Mouse (Mus musculus) urinary bladder, adult 2 months (tissue): ENCODE data around the gene Lrp1. TPM values are rescaled to one million over a fixed set of nuclear protein-coding genes. Genes with fewer than 3 reads are reported as not detected.

Experiments used
- DNase-seq: peaks from one replicate; pipeline ENCODE4 v3.0.0; 2022; ENCODE audit warnings: low spot score
- polyA plus RNA-seq: library from polyadenylated mRNA; depleted of rRNA; stranded (reverse); fragments of >200 nt; gene quantifications from 2 replicates; pipeline ENCODE4 v1.2.3, GENCODE M21; 2012; rRNA removed

Gene Lrp1
- polyA plus RNA-seq, 1 experiment: 242 TPM

DNA sequence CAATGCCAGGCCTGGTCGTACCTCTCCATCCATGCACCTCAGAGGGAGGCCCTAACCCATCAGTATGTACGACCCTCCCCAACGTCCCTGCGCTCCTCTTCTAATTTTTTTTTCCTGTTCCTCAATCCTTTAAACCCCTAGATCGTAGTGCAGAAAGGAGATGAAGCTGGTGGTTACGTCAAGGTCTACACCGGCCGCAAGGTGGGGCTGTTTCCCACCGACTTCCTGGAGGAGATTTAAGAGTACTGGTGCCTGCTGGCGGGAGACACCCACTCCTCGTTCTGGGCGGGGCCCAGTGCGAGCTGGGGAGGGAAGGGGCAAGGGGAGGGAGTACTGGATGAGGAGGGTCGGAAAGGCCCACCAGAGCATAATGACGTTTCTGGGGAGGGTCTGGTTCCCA lies 112.7 kb downstream of the Lrp1 start:
- no peak for DNase-seq

DNA sequence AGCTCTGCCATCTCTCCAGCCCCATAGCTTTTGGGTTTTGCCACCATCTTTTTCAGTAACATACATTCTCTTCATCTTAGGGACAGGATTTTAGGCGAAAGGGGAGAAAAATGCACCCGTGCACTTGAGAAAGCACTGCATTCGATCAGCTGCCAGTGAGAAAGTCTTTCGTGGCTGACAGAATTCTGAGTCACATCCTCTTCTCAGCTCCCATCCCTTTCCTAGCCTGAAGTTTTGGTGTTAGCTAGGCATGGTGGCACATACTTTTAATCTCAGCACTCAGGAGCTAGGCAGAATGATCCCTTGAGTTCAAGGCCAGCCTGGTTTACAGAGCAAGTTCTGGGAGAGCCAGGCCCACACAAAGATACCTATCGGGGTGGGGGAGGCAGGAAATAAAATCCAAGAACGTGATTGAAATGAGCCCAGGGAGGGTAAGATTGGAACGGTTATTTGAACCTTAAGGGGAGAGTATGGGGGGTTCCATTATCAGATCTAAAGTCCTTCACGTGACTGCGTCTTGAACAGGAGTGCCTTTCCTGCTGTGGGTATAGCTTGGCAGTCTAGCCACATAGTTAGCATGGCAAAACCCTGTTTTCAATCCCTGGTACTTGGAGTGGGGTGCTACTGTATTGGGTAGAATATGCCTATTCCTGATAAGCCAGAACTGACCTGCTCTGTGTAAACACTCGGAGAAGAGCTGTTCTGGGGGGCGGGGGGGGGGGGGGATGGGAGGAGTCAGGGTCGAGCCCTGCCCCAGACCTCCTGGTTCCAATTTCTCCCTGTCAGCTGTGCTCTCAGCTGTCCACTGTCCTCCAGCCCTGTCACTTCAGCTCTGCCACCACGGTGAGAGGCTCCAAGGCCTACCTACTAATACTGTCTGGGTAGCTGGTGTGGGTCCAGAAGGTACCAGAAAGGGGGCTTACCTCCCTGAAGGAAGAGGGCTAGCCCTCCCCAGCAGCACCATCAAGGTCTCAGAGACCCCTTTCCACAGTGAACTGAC lies 119.8 kb downstream of the Lrp1 start, which contains the start of gene Stac3:
Gene Stac3 (plus strand): TSS at position 793 of the 1,000 bp plus-strand sequence.
- no peak for DNase-seq

- DNase-seq: no peak
Measured at GRCm38 (mm10) chr10:127500042-127500441, 120.9 kb downstream of the Lrp1 start.

GRCm38 (mm10) chr10:127499516-127499915 lies 121.4 kb downstream of the Lrp1 start:
- DNase-seq: no peak

DNA sequence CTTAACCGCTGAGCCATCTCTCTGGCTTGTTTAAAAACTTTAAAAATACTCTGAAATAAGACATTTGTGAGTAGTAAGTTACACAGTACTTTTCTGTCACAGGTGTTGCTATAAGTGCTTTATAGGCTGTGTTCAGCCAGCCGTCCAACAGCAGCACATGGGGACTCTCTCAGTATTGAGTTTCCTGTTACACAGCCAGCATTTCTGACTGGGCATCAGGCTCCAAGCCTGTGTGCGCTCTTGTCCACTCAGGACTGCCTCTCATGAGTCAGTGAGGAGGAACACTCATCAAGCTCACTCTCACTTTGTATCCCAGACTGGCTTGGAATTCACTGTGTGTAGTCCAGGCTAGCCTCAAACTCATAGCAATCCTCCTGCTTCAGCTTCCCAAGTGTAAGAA lies 124.8 kb downstream of the Lrp1 start:
- no peak for DNase-seq

GRCm38 (mm10) chr10:127492118-127492517 lies 128.8 kb downstream of the Lrp1 start:
- no peak for DNase-seq

- no peak for DNase-seq
Measured at GRCm38 (mm10) chr10:127491128-127491512, 129.8 kb downstream of the Lrp1 start.

DNA sequence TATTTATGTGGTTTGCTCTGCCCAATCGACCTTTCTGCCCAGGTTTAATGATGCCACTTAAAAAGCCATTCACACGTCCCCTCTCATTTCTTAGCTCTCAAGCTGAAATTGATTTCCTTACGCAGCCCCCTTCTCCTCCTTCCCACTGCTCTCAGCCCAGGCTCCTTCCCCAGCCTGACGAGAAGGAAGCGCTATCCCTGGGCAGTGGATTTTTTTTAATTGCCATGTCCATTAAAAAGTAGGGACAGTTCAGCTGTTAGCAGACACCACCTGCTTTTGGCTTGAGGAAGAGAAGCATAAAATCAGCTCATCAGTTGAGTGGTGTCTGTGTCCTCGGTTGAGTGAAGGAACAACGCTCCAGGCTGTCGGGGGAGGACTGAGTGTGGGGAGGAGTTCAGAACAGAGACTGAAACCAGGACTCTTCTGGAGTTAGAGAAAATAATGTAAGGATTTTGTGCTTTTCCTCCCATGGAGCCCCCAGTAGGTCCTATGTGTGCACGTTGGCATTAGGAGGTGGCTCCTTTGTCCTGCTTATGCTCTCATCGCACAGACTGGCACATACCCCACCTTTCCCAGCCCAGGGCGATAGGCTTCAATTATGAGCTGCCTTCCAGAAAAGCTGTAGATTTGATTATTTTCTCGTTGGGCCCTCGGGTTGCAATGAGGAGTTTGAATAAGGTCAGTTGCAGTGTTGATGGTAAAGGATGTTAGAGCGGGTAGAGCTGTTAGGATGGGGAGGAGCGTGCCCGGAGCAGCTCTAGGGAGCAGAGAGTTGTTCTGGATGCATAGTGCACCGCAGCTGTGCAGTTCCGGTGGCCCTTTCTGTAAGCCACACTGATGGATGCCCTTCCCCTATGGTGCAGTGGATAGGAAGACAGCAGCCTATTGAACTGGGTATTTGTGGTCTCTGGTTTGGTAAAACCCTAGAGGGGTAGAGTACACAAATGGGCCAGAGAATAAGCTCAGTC lies 130.5 kb downstream of the Lrp1 start:
- DNase-seq: no peak

GRCm38 (mm10) chr10:127488856-127489255 lies 132.1 kb downstream of the Lrp1 start:
- DNase-seq: no peak

Other genes with a start within 250 kb of the Lrp1 start
- gene R3hdm2, start 240.8 kb downstream of the Lrp1 start, polyA plus RNA-seq: 19.3 and 41.9 TPM in 2 replicates
- gene Stac3, start 119.5 kb downstream of the Lrp1 start, polyA plus RNA-seq: 2.3 and 4.3 TPM in 2 replicates
- 21.2 and 32.1 TPM in 2 replicates for gene Ndufa4l2, start 106.2 kb downstream of the Lrp1 start, polyA plus RNA-seq
- gene Shmt2, start 98.7 kb downstream of the Lrp1 start, polyA plus RNA-seq: 58.7 and 63.9 TPM in 2 replicates
- 0.04 and 0.07 TPM in 2 replicates for gene Nxph4, start 86.6 kb downstream of the Lrp1 start, polyA plus RNA-seq
- 78.1 and 88.7 TPM in 2 replicates for gene Stat6, start 21.8 kb upstream of the Lrp1 start, polyA plus RNA-seq
- gene Nemp1, start 45.8 kb upstream of the Lrp1 start, polyA plus RNA-seq: 8.3 and 9.1 TPM in 2 replicates
- 27.5 and 29.1 TPM in 2 replicates for gene Nab2, start 47.4 kb upstream of the Lrp1 start, polyA plus RNA-seq
- gene Myo1a, start 84.0 kb upstream of the Lrp1 start, polyA plus RNA-seq: 0.22 and 0.39 TPM in 2 replicates
- gene Tac2, start 103.3 kb upstream of the Lrp1 start, polyA plus RNA-seq: not detected in 2 replicates
- 6.1 and 7.6 TPM in 2 replicates for gene Zbtb39, start 118.4 kb upstream of the Lrp1 start, polyA plus RNA-seq
- 1.2 and 1.8 TPM in 2 replicates for gene Gpr182, start 130.6 kb upstream of the Lrp1 start, polyA plus RNA-seq
- 0.03 and 0.09 TPM in 2 replicates for gene Rdh1, start 138.6 kb upstream of the Lrp1 start, polyA plus RNA-seq
- gene Rdh16f1, start 138.6 kb upstream of the Lrp1 start, polyA plus RNA-seq: 0.11 TPM in 1 of 2 replicates, not detected in the other
- 0.29 and 0.46 TPM in 2 replicates for gene Rdh9, start 155.2 kb upstream of the Lrp1 start, polyA plus RNA-seq
- gene Rdh16, start 180.0 kb upstream of the Lrp1 start, polyA plus RNA-seq: not detected in 2 replicates
- not detected in 2 replicates for gene Rdh19, start 228.8 kb upstream of the Lrp1 start, polyA plus RNA-seq
- not detected in 2 replicates for gene Rdh16f2, start 245.3 kb upstream of the Lrp1 start, polyA plus RNA-seq